Mouse (Mus musculus) frontal cortex, postnatal 10 days (tissue): ENCODE data around the gene Cdc25b.

Source experiments
- DNase-seq, 2 experiments: peaks; one replicate each; pipeline ENCODE4 v3.0.0; 2022; ENCODE audit warnings: low spot score in 2 of 2, mixed read lengths in 1 of 2

The Cdc25b gene

DNA sequence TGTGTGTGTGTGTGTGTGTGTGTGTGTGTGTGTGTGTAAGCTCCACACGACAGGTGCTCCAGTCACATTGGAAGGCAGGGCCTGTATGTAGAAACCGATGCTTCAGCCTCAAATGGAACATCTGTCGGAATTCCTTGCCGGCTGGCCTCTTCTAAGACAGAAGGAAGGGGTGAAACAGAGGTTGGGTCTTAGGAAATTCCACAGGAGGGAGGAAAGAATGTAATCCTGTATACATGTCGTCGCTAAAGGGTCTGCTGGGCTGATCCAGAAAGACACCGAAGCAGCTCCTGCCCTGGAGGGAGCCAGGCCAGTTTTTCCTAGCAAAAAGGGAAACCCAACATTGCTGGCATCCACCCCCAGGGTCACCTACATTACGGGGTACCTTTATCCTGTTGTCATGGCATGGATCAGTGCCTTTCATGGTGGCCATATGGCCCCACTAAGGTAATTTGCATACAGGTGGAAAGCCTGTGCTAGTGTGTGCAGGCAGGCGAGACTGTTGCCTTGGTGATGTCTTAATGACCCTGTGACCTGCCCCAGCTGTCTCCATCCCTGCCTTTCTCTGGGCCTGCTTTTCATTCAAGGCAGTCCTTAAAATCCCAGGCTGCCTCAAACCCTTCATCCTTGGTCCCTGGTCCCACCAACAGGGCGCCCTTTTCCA, 3.7 kb downstream of the Cdc25b start:
- no peak for DNase-seq

GRCm38 (mm10) chr2:131191005-131191390, 4.2 kb downstream of the Cdc25b start:
- DNase-seq: no peak

GRCm38 (mm10) chr2:131196606-131197316, 10.0 kb downstream of the Cdc25b start:
- DNase-seq: no peak

GRCm38 (mm10) chr2:131200710-131201109, 14.0 kb downstream of the Cdc25b start:
- DNase-seq: no peak

GRCm38 (mm10) chr2:131201262-131201661, 14.5 kb downstream of the Cdc25b start:
- no peak for DNase-seq

DNA sequence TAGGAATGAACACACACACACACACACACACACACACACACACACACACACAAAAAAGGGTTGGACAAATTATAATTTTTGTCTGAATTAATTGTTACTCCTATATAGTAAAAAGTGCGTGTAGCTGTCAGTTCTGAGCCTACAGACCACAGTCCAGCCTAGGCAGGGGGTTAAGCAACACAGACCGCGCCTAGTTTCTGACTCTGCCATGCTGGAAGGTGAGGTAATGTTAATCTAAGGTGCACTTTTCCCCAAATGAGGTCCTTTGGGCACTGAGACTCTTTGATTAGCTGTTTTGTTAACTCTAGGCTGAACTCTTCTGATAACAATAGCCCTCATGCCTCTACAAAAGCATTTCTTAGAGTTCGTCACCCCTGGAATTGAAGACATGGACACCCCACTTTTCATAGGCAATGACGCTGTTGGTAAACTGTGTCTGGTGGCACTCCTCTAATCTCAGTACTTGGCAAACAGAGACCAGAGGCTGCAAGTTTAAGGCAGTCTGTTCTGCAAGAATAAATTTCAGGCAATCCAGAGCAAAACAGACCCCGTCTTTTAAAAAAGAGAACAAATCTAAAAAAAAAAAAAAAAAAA, 17.2 kb downstream of the Cdc25b start:
- DNase-seq: no peak

DNA sequence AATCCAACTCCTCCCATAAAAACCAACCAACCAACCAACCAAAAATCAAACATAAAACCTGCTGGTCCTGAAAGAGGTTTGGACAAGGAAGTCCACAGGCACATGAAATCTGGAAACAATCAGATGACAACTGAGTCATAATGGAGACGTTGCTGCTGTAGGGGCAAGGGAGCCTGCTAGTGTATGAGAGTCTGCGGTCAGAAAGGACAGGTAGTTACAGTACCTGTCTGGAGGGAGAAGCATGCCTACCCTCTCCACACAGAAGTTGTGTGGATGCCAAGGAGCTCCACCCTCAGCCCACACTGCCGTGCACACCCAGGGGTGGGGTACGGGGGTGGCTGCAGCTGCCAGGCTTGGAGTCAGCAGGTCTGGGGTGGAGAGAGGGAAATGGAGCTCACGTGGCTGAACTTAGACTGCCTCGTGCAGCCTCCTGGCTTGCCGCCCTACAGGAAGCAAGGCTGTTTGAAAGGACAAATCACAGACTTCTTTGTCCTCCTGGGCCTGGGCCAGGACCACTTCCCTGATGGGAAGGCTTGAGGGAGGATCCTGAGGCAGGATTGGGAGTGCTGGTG, 17.7 kb downstream of the Cdc25b start:
- DNase-seq: peak; percentile 75 to 85

GRCm38 (mm10) chr2:131205521-131206182, 18.9 kb downstream of the Cdc25b start:
- DNase-seq: no peak

- no peak for DNase-seq
Measured at GRCm38 (mm10) chr2:131206778-131207177, 20.0 kb downstream of the Cdc25b start, which contains the start of gene Ap5s1. Gene Ap5s1, plus strand, starts transcription at chr2:131207078.

DNA sequence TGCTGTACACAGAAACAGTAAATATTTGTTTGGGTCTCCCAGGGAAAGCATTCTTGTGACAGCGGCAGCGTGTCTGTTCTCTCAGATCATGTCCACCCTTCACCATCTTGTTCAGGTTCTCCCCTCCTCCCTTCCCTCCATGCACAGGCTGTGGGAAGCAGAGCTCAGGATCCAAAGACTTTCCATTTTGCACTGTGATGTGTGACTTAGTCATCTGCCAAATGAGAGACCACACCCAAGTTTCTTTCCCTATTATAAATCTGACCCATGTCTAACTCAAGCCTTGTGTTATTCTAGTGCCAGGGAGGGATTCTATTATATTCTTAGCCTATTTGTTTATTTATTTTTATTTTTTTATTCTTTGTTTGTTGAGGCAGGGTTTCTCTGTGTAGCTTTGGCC, 21.6 kb downstream of the Cdc25b start:
- DNase-seq: no peak

DNA sequence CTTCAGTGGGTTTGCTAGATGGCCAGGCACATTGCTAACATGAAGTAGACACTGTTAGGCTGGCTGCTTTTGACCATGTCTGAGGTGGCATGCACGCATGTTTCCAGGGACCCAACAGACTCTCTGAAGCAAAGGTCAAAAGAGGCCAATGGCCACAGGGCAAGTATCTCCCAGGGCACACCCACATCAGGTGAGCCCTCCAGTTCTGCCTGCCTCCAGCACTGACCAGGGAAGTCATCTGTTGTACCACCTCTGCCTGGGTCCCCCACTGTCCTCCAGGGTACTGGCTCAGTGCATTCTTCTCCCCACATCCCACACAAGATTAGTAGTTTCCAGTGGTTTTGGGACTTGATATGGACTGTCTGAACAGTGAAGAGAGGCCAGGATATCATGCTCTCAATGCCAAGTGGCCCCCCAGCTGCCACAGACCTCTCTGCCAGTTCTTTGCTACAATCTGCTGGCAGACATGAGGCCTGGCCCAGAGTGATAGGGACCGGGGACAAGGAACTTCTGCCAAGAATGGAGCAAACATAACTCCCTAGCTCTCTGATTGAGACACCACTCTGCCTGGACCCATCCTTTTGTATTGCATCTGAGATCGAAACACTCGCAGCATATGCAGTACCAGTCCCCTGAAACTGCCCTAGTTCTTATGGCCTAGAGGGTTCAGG, 22.5 kb downstream of the Cdc25b start:
- no peak for DNase-seq

DNA sequence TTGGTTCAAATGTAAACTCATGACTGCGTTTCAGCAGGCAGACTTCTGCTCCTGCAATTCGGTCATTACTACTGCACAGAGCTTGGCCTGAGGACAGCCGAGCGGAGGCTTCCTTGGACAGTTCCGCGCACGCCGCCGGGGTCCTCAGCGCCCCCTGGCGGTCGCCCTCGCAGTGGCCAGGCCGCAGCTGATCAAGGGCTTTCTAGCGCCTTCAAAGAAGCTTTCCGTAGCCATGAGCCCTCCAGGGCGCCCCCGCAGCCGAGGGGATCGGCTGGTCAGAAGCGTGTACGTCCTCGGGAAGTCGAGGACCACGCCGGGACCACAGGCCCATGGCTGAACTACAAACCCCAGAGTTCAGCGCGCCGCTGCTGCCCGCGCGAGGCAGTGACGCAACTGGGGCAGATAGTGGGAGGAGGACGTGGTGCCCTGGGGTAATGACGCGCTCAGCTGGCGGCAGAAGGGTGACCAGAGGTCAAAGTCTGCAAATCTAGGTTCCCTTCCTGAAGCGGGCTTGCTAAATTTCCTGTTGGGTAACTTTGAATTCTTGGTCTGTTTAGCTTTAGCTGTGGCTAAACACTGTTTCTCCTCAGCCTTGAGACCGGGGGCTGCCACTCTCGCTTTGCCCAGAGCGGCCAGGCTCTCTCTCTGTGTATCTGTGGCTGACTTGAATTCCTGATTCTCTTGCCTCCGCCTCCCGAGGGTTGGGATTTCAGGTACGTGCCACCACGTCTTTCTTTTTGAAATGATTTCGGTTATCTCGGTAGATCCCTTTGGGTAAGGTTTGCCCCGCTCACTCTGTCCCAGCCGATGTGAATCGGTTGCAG, 23.4 kb downstream of the Cdc25b start:
- peak; percentile 91 to 95 for DNase-seq

DNA sequence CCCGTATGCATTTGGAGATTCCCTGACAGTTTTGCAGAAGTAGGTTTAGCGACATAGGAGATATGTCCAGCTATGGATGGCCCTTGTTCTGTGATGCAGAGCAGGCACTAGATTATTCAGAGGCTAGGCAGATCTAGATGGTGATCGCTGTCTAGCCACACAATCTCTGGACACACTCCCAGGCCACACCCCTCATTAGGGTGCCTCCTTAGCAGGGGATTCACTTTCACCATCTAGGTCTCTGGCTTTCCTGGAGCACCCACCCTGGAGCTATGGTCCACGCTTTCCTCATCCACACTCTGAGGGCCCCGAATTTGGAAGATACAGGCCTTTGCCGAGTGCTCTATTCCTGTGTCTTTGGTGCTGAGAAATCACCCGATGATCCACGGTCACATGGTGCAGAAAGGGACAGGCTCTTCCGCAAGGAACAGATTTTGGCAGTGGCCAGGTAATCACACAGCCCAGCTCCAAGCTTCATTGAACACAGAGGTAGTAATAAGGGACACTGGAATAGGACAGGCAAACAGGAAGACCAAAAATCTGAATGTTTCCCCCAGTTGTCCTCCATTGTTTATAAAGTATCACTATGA, 24.4 kb downstream of the Cdc25b start:
- no peak for DNase-seq

DNA sequence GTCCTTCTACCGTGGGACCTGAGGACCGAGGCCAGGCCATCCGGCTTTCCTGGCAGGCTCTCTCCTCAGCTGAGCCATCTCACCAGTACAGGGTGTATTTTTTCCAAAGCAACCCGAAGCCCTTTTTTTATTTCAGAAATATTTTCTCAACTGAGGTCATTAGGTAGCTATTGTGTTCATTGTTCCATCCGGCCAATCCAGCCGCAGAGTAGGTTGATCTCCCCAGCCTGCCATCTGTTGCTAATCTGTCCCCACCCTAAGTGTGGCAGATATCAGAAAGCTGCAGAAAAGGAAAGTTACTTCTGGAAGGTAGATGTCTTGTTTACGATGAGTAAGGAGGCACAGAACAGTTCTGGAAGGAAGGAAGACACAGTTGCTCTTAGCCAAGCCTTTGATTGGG, 27.0 kb downstream of the Cdc25b start:
- no peak for DNase-seq

GRCm38 (mm10) chr2:131215941-131216858, 29.5 kb downstream of the Cdc25b start:
- no peak for DNase-seq

DNA sequence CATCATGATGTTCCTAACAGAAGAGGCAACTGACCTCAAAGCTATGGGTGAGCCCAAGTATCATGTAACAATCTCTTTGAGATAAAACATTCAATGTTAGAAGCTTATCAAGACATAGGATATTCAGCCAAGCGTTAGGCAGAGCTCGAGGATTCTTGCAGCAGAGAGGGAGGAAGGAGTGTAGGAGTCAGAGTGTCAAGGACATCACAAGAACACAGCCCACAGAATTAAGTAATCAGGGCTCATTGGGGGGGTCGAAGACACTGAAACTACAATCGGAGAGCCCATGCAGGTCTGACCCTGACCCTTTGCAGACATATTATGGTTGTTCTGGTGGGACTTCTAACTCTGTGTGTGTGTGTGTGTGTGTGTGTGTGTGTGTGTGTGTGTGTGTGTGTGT, 33.3 kb downstream of the Cdc25b start:
- DNase-seq: no peak

- no peak for DNase-seq
Measured at GRCm38 (mm10) chr2:131221853-131222515, 35.2 kb downstream of the Cdc25b start.

DNA sequence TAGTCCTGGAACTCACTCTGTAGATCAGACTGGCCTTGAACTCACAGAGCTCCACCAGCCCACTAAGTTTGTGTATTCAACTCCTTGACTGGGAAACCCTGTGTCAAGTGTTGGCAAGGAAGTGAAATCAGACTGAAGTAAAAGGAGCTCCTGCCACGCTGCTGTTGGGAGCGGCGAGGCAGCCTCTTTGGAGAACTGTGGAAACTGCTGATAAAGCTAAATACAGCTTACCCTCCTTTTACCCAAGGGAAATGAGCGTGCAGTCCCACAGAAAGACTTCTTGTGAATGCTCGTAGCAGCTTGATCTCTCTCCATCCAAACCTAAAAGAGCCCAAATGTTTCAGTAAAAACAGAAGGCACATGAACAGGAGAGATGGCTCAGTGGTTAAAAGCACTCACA, 35.8 kb downstream of the Cdc25b start:
- DNase-seq: no peak

DNA sequence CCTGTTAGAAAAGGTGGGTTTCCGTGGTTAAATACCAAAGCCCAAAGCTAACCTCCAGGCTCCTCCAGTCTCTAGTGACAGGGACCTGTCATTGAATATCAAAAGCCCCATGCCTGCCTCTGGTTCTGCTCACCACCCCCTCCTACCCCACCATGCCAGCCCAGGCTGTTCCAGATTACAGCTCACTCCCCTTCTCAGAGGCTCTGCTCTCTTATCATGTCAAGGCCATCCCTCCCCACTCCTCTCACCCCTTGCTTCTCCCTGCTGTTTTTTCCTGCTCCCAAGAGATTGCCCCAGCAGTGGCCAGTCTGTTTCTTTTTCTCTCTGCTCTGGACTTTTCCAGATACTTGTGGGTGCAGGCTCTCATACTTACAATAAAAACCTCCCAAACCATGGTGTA, 36.8 kb downstream of the Cdc25b start:
- DNase-seq: no peak
